Mouse (Mus musculus): ENCODE data around the gene Insig2.

DNA sequence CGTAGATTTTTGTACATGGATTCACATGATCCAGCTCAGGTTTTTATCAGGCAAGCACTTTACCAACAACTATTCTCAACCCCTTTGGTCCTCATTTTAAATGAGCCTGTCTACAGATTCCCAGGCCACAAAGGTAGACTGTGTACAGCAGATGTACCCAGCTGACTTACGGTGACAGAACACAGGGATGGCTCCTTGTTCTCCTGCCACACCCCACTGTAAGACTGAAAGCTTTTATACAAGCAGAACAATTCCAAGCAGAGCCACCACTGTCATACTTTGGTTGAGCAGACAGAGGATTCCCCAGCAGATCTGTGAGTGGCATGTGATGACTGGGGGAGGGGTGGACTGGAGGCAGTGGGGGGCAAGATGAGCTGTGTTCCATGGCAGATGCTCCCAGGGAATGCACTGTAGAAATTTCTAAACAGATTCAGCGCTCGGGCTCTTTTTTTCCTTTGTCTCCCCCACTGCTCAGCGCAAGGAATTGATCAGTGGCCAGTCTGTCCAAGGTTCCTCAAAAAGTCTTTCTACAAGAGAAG, 35.6 kb downstream of the Insig2 start:
- TF ChIP-seq CTCF (IDR thresholded peaks at IDR 0.05) (no peak), POLR2A (IDR thresholded peaks at IDR 0.05; ENCODE audit: insufficient read depth, low read depth, low read length) (no peak), EP300 (IDR thresholded peaks at IDR 0.05; ENCODE audit: insufficient read depth, low read depth, low read length) (no peak)
